Mouse (Mus musculus) liver, postnatal 0 days (tissue): ENCODE measurements at regions not wholly inside any gene's neighbourhood (a gene's known extent, or its start where the extent isn't known, plus 50 kb on each side); places are given as distances from the start of the nearest gene placed in this dataset.

Experiments used
- CTCF ChIP-seq: sonication (generic); IDR thresholded peaks from 2 replicates; pipeline ENCODE4 v1.5.1; 2016; ENCODE audit warnings: antibody characterized with exemption, low read depth
- EP300 ChIP-seq: IDR thresholded peaks from 2 replicates; pipeline ENCODE4 v1.6.1; 2016; ENCODE audit warnings: antibody characterized with exemption, low read depth, mild to moderate bottlenecking

- TF ChIP-seq EP300 = no peak
- TF ChIP-seq CTCF = no peak
Observed at GRCm38 (mm10) chr1:168584137-168584536, 152.1 kb upstream of the Pbx1 start.
